Mouse (Mus musculus): Measurements from ENCODE around the gene Zfp384. TPM values are rescaled to one million over a fixed set of nuclear protein-coding genes. Genes with fewer than 3 reads are reported as not detected.
"Not testable (repeated sequence)": the region's sequence is repeated elsewhere in the genome, so short reads cannot be mapped to it uniquely, and the experiment has no call there.

Zfp384 gene
- polyA plus RNA-seq, 2 experiments from 2014 or later, result 4.3 to 5.2 TPM

DNA sequence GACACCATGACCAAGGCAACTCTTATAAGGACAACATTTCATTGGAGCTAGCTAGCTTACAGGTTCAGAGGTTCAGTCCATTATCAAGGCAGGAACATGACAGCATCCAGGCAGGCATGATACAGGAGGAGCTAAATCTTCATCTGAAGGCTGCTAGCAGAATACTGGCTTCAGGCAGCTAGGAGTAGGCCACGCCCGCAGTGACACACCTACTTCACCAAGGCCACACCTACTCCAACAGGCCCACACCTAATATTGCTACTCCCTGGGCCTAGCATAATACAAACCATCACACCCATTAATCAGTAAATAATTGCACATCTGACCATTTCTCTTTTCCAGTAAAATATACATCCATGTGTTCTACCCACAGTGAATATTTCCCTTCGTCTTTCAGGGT lies 8.7 kb downstream of the Zfp384 start:
- ATAC-seq, result no peak

DNA sequence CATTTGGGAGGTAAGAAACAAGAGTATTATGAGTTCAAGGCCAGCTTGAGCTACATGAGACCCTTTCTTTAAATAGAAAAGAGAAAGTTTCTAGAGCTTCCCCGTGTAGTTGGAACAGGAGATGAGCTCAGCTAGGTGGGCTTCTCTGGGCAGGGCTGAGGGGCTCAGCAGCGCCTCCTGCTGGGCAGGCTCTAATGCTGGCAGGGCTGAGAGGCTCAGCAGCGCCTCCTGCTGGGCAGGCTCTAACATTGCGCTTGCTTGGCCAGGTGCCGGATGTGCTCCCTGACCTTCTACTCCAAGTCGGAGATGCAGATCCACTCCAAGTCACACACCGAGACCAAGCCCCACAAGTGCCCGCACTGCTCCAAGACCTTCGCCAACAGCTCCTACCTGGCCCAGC lies 21.6 kb downstream of the Zfp384 start:
- ATAC-seq, result peak; percentile 59

DNA sequence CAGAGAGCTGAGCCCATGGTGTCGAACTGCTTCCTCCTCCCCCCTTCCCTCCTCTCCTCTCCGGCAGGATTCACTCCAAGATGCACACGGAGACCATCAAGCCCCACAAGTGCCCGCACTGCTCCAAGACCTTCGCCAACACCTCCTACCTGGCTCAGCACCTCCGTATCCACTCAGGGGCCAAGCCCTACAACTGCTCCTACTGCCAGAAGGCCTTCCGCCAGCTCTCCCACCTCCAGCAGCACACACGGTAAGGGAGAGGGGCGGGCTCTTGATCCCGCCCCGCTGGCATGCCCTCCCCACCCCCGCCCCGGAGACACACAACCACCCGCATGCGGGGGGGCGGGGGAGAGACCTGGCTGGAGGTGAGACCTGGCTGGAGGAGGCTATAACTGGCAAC lies 22.7 kb downstream of the Zfp384 start:
- no peak for ATAC-seq

DNA sequence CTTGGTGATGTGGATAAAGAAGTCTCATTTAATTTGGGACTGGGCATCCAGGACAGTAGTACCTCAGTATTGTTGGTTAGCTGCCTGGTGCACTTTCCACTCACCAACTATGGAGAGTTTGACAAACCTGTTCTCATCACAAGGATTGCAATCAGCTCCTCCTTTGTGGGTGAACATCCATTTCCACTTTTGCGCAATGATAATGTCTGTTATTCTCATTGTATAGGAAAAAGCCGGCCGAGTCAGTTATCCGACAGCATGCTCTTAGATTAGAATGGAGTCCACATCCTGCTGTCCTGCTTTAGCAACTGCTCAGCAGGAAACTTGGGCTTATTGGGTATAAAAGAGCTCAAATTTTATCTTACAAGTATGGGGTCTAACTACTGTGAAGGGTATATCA lies 29.7 kb downstream of the Zfp384 start:
- ATAC-seq, result no peak

DNA sequence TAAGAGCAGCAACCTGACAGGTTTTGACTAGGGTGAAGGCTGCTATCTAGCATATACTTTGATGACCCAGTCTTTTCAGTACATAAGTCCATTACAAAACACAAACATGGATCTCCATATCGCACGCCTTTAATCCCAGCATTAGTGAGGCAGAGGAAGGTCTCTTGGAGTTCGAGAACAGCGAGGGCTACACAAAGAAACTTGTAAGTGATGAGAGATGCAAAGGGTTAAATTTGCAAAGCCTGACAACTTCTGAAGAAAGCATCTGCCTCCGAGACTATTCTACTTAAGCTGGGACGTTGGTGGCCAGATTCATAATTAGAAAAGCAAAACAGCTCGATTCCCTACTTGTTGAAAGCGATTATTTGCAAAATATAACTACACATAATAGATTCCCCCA lies 30.2 kb downstream of the Zfp384 start:
- peak; percentile 6 for ATAC-seq

DNA sequence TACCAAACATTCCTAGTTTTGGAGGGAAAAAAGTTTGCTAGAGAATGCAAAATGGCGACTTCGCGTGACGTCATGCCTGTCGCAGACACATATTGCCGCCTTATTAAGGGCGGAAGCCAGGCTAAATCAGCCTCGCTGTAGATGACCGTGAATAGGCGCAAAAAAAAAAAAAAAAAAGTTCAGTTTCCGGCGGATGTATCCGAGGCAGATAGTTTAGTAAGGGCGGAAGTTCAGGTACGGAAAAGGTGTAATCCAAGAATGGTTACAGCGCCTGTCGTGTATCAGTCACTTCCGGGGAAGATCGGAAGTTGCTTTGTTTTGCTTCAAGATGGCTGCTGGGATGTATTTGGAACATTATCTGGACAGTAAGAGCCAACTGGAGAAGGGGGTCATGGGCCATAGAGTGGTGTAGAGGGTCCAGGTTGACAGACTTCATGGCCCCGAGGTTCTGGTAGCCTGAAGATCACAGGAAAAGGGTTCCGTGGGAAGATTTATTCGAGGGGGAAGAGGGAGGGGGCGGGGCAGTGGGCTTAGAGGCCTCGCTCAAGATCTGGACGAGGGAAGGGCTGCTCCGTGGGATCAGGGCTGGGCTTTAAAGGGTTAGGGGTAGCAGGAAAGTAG lies 30.7 kb downstream of the Zfp384 start, which contains the start of gene Ing4:
Gene Ing4, plus strand, starts transcription at position 228 of the 621 bp plus-strand sequence.
- ATAC-seq, result peak; percentile 99

DNA sequence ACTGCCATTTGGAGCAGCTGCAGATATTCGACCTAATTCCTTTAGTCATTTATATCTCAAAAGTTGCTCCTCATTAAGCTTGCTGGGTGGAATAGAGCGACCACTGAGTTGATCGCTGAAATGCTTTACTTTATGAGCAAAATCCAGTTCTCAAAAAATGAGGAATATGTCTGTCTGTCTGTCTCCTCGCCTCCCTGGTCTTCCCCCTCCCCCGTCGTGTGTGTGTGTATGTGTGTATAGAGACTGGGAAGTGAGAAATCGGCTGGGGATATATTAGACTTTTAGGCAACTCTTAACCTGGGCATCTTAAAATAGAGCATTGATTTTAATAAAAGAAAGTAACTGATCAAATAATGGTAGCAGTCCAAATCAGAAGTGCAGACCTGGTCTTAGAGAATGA lies 31.3 kb downstream of the Zfp384 start:
- ATAC-seq, result no peak

DNA sequence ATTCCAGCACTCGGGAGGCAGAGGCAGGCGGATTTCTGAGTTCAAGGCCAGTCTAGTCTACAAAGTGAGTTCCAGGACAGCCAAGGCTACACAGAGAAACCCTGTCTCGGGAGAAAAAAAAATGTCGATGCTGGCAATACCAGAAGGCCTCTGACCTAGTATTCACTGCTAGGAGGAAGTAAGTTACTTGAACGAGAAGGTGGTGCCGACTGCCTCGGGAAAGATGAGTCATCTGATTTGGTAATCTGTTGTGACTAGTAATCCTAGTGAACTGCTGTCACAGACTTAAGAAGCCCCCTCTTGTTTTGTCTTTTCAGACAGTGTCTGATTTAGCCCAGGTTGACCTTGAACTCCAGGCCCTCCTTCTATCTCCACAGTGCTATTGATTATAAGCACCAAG lies 32.1 kb downstream of the Zfp384 start:
- no peak for ATAC-seq

DNA sequence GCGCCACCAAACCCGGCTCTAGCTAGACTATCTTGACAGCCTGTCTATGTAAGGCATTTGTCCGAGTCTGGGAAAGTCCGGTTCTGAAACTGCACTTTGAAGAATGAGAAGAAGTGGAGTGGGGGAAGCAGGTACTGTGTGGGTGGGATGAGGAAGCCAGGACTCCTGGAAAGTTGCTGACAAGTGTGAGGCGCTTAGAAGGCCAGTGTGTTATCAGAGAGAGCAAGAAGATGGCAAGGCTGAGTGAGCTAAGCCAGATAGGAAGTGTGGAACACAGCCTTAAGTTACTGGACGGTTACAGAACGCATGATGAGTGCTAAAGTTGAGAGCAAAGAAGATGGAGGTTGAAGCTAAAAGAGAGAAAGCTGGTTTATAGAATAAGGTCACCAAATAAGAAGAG lies 33.1 kb downstream of the Zfp384 start:
- no peak for ATAC-seq

DNA sequence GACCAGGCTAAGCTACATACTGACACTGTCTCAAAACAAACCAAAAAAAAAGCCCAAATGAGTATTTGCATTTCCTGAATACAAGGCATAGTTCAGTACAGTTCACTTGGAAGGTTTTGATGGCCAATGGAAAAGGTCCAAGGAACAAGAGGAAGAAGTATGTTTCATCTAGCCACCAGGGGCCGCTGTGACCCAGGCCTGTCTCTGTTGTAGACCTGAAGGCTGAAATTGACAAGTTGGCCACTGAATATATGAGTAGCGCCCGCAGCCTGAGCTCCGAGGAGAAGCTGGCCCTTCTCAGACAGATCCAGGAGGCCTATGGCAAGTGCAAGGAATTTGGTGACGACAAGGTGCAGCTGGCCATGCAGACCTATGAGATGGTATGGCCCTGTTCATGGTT lies 37.7 kb downstream of the Zfp384 start:
- ATAC-seq, result peak; percentile 57

DNA sequence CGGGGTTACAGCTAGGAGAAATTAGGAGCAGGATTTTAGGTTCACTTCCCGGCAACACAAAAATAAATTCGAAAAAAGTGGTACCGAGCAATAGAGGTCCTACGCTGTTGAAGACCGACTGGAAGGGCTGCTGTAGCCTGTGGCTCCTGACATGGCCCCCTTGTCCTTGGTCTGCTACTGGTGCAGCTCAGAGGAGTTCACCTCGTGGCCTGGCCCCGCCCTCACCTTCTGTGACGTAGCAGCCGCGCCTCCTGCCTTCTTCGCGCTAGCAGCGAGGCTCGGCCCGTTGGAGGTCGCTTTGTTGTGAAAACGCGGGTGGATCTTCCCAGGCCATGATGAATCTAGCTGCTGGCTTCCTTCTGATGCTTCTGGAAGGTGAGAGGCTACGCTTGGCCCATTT lies 40.7 kb downstream of the Zfp384 start, which contains the start of gene Acrbp:
Gene Acrbp, plus strand, starts transcription at position 12 of the 400 bp plus-strand sequence.
- ATAC-seq, result no peak

DNA sequence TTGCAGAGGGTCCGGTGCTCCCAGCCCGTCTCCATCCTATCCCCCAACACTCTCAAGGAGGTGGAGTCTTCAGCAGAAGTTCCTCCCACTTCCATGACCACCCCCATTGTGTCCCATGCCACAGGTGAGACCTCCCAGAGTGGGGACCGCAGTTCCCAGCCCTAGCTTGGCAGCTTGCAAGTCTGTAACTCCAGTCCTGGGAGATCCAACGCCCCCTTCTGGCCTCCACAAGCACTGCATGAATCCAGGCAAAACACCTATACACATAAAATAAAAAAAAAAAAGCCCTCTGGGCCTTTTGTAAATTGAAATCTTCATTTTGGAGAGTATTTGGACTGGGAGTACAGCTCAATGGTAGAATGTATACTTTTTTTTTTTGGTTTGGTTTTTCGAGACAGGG lies 42.3 kb downstream of the Zfp384 start:
- ATAC-seq, result no peak

DNA sequence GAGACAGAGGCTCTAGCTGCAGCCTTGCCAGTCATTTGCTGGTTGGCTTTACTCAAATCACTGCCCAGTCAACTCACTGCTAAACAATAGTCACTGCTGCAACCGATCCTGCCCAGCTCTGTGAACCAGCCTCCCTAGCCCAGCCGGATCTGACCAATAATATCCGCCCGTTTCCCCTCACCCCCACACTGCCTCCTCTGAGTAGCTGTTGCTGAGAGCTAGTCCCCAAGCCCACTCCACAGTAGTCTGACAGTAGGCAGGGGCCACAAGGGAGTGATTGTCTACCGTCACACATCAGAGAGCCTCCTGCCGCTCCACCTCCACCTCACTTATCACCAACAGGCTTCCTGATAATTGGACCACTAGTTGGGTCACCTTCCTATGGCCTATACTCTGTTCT lies 52.5 kb downstream of the Zfp384 start:
- ATAC-seq, result no peak

DNA sequence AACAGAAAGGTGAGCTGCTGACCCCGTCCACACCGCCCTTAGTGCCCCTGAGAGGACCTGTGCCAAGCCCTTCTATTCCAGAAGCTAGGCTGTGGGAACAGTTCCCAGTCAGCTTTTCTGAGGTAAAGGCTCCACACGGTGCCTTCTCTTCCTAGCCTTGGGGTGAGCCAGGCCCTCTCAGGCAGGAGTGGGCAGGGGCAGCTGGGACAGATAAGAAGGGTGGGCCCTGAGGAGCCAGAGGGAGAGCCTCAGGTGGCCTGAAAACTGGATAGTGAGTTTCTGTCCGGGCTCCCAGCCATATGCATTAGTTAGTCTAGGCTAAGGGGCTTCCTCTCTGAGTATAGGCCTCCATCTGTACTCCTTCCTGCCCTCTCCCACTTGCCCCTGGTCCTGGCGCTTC lies 53.6 kb downstream of the Zfp384 start:
- ATAC-seq, result no peak

DNA sequence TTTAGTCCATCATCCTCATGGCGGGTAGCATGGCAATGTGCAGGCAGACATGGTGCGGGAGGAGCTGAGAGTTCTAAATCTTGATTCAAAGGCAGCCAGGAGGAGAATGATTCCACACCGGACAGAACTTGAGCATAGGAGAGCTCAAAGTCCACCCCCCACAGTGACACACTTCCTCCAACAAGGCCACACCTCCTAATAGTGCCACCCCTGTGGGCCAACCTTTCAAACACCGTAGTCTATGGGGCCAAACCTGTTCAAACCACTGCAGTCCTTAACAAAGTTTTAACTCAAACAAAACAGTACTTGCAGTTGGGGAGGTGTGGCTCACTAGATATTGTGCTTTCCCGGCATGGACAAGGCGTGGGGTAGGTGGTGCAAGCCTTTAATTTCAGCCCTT lies 55.0 kb downstream of the Zfp384 start:
- ATAC-seq, result no peak

DNA sequence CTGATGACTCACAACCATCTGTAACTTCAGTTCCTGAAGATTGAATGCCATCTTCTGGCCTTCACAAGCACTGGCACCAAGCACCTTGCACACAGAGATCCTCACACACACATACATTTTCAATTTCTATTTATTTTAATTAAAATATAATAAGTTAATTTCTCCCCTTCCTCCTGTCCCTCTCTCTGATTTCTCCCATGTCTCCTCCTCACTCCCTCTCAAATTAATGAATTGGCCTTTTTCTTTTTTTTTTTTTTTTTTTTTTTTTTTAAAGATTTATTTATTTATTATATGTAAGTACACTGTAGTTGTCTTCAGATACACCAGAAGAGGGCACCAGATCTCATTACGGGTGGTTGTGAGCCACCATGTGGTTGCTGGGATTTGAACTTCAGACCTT lies 56.3 kb downstream of the Zfp384 start:
- ATAC-seq, result not testable (repeated sequence)

DNA sequence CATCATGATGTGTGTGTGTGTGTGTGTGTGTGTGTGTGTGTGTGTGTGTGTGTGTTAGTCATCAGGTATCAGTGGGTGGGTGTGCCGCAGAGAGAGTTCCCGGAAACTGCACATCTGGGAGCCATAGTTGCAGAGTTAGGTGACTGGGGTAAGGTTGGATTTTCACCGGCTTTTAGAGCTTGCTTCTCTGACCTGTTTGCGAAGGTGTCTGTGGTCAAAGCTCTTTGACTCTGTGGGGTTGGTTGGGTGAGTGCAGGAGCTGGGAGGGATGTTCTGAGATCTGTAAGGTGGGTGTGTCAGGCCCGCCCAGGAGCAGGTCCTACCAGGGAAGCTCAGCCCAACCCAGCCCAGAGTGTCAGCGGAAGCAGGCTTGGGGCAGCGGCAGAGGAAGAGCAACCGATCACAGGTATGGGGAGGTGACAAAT lies 58.6 kb downstream of the Zfp384 start, which contains the start of gene Lpar5:
Gene Lpar5, plus strand, starts transcription at position 350 of the 425 bp plus-strand sequence.
- peak; percentile 17 for ATAC-seq

DNA sequence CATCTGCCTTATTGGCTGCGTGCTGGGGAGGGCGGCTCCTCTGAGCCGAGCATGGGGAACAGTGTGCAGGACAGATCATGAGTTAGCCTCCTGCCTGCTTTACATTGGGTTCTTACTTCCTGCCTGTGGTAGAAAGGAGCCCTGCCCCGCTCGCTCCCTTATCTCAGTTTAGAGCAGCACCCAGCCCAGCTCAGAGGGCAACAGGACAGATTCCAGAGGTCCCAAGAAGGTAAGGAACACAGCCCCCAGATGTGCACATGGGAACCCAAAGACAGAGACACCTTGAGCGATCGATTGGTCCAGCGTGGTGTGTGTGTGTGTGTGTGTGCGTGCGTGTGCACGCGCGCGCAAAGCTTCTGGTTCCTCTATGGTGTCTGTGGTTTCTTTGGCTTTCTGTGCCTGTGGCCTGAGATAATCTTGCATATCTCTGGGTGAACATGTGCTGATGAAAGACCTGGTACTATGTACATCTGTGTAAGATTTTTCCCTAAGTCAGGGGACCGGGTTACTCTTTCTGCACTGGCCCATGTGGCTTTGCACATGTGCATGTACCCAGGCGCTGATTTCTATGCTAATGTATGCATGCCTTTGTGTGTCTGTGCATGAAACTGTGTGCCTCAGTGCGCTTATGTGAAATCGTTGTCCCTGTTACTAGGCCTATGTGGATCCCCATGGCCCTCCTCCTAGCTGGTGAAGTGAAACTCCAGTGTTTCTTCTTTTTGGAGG lies 62.4 kb downstream of the Zfp384 start:
- ATAC-seq, result peak; percentile 85

DNA sequence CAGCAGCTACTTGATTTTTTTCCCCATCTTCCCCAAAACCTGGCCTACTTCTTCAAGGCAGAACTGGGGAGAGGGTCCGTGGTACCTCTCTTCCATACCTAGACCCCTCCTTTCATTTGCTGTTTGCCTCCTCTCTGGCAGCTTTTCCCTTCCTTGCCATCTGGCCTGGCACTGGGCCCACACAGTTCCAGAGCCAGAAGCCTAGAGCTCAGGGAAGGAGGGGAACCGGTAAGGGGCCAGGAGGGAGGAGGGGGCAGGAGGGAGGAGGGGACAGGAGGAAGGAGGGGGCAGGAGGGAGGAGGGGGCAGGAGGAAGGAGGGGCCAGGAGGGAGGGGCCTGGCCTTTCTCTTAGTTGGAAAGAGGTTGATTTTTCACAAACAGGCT lies 62.9 kb downstream of the Zfp384 start:
- no peak for ATAC-seq

DNA sequence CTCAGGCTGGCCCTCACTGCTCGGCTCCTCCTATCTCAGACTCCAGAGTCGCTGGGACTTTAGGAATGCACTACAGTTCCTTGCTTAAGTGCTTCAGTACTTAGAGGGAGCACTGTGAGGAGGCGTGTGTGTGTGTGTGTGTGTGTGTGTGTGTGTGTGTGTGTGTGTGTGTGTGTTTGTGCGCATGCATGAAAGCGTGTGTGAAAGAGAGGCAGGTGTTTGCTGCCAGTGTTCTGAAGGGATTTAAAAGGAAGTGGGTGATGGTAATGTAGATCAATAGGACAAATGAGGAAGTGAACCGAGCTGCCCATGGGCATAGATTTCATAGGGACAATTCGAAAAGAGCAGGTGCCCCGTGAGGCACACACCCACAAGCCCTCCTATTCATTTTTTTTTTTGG lies 64.9 kb downstream of the Zfp384 start:
- ATAC-seq, result no peak

DNA sequence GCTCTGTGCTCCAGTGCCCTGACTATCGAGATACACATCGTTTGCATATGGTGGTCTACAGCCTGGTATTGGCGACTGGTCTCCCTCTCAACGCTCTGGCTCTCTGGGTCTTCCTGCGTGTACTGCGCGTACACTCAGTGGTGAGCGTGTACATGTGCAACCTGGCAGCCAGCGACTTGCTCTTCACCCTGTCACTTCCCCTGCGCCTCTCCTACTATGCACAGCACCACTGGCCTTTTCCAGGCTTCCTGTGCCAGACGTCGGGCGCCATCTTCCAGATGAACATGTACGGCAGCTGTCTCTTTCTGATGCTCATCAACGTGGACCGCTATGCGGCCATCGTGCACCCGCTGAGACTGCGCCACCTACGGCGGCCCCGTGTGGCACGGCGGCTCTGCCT lies 72.4 kb downstream of the Zfp384 start:
- no peak for ATAC-seq

DNA sequence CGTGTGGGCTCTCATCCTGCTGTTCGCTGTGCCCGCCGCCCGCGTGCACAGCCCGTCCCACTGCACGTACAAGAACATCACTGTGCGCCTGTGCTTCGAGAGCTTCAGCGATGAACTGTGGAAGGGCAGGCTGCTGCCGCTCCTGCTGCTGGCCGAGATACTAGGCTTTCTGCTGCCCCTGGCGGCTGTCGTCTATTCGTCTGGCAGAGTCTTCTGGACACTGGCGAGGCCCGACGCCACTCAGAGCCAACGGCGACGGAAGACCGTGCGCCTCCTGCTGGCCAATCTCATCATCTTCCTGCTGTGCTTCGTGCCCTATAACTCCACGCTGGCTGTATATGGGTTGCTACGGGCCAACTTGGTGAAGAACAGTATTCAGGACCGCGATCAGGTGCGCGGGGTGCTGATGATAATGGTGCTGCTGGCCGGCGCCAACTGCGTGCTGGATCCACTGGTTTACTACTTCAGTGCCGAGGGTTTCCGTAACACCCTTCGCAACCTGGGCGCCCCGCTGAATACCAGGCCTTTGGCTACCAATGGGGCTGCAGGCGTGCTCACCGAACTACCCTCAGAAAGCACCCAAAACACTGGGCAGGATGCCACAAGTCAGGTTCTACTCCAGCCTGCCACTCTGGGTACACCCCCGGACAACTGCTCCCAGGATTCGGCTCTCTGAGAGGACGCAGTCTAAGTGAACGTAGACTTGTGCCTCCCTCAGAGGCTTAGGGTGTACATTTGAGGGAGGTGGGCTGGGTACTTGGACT lies 73.0 kb downstream of the Zfp384 start:
- ATAC-seq, result no peak

DNA sequence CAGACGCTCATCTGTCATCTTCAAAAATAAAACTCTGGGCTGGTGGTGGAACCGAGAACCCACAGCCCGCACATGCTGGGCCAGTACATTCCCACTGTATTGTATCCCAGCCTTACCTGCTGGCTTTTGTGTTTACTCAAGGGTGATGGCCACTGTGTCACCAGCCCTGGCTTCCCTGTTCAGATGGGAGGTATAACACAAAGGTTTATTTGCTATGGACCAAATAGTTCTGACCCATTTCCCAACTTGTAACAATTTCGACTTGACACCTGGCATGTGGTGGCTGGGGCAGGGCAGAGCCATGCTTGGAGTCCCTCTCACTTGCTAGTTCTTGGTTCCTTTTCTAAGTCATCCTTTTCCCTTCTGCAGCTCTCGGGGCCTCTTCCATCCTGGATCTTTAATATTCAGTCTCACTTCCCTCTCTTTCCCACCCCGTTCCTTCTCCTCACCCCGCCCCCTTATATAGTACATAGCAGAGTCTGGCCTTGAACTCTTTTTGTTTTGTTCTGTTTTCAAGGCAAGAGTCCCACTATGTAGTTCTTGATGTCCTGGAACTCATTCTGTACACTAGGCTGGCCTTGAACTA lies 73.9 kb downstream of the Zfp384 start:
- no peak for ATAC-seq
